Mouse (Mus musculus): ENCODE measurements around the gene 9230102O04Rik. TPM values are rescaled to one million over a fixed set of nuclear protein-coding genes. Genes with fewer than 3 reads are reported as not detected.

Gene 9230102O04Rik
- polyA plus RNA-seq, 1 experiment from 2014 or later = not detected

DNA sequence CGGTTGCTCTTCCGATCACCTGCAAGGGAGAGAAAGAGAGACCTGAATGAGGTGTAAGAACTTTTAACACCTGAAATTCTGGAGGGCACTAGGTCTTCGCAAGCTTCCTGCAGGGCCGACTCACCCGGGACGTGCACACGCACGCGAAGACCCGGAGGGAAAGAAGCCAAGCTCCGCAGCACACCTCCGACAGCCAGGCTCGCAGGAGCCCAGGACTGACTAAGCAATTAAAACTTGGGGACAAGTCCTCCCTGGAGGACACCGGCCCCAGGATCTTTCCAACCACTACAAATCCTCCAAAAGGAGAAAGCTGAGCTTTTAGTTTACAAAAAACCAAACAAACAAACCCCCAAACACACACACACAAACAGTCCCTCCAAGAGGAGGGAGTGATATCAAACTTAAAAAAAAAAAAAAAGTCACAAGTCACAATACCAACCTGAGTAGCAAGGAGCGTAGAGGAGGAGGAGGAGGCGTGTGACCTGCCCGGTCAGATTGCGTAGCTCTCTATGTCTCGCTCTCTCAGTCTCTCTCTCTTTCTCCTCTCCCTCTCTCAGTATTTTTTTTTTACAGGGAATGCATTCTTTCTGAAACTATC, 11.3 kb downstream of the 9230102O04Rik start:
- Histone ChIP-seq H3K27me3 (replicated peaks) (peaks cover 28% of the 10 kb centered on the region), H3K4me3 (peak overlapping the region; percentile 60), H3K4me2 (peak overlapping the region; percentile 95), H3K27ac (ENCODE audit: poor library complexity, severe bottlenecking) (peak overlapping the region; percentile 73), H3K9ac (peak overlapping the region; percentile 80), H3K9me3 (replicated peaks) (no peaks in the 10 kb centered on the region), H3K36me3 (no peaks in the 10 kb centered on the region), H3K4me1 (replicated peaks) (peaks cover 49% of the 10 kb centered on the region)
- under 1% methylated on average over 19 of the region's 19 CpGs for WGBS
- no peak for ATAC-seq (ENCODE audit: insufficient number of reproducible peaks, low FRiP score)

DNA sequence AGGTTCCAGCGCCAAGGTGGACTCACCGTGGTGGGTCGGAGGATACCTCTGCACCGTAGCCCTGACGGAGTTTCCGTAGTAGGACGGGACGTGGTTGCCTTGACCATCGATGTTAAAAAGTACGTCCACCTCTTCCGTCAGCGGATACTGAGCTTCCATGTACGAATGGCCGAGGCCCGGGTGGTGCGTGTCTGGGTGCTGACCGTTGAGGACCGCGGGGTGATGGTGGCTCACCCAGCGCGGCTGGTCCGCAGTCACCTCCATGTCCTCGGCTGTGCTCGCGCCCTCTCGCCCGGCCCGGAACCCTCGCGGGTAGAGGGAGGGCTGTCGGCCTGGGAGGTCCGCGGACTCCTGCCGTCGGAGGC, 12.0 kb downstream of the 9230102O04Rik start:
- under 1% methylated on average over 35 of the region's 35 CpGs for WGBS
- peak overlapping the region; percentile 73 for H3K27ac ChIP-seq (ENCODE audit: poor library complexity, severe bottlenecking)
- no peaks in the 10 kb centered on the region for H3K36me3 ChIP-seq
- peak overlapping the region; percentile 60 for H3K4me3 ChIP-seq
- peak overlapping the region; percentile 95 for H3K4me2 ChIP-seq
- H3K9me3 ChIP-seq (replicated peaks) = no peaks in the 10 kb centered on the region
- H3K9ac ChIP-seq = peak overlapping the region; percentile 80
- peaks cover 28% of the 10 kb centered on the region for H3K27me3 ChIP-seq (replicated peaks)
- peaks cover 52% of the 10 kb centered on the region for H3K4me1 ChIP-seq (replicated peaks)
- no peak for ATAC-seq (ENCODE audit: insufficient number of reproducible peaks, low FRiP score)

DNA sequence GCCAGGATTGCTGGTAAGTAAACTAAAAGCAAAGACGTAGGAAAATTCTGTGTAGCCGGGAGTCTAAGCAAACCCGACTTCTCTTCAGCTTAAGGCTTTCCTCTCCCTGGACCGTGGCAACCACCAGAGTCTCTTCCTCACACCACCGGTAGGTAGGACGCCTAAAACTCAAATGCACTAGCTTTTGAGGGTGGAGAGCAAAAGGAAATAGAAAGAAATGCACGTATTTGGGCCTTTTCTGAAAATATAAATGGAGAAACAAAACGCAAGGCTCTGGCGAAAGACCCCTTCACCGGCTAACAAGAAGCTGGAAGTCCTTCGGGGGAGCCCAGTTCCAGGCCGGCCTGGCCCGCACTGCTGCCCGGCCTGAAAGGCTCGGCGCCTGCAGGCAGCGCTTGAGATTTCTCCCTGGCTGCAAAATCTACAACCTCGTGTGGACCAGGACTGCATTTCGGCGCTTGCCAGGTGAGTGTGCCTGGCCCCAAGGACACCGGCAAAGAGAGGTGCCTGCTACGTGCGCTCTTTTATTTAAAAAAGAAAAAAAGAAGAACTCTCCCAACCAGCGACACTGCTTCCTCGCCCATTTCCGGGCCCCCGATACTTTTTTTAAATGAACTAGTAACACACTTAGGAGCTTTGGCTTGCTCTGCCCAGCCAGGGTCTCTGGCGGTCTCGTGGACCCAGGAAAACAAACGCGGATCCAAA, 12.6 kb downstream of the 9230102O04Rik start:
- Histone ChIP-seq H3K27ac (ENCODE audit: poor library complexity, severe bottlenecking) (peak overlapping the region; percentile 73), H3K9me3 (replicated peaks) (no peaks in the 10 kb centered on the region), H3K9ac (peak overlapping the region; percentile 80), H3K4me2 (peak overlapping the region; percentile 95), H3K27me3 (replicated peaks) (peaks cover 23% of the 10 kb centered on the region), H3K36me3 (no peaks in the 10 kb centered on the region), H3K4me3 (peak overlapping the region; percentile 60), H3K4me1 (replicated peaks) (peaks cover 51% of the 10 kb centered on the region)
- WGBS = 2% methylated on average over 31 of the region's 31 CpGs
- ATAC-seq (ENCODE audit: insufficient number of reproducible peaks, low FRiP score) = no peak

GRCm38 (mm10) chr2:9875676-9876357, 13.5 kb downstream of the 9230102O04Rik start:
- H3K9me3 ChIP-seq (replicated peaks) = no peaks in the 10 kb centered on the region
- H3K9ac ChIP-seq = 0 out of 2 replicates have a peak overlapping the region, but pooled peaks have one; percentile 41
- peak overlapping the region; percentile 60 for H3K4me3 ChIP-seq
- H3K4me1 ChIP-seq (replicated peaks) = peaks cover 52% of the 10 kb centered on the region
- peaks cover 27% of the 10 kb centered on the region for H3K27me3 ChIP-seq (replicated peaks)
- ATAC-seq (ENCODE audit: insufficient number of reproducible peaks, low FRiP score) = no peak
- WGBS = 27% methylated on average over 12 of the region's 12 CpGs
- peak overlapping the region; percentile 95 for H3K4me2 ChIP-seq
- no peak overlapping the region for H3K27ac ChIP-seq (ENCODE audit: poor library complexity, severe bottlenecking)
- H3K36me3 ChIP-seq = no peaks in the 10 kb centered on the region

DNA sequence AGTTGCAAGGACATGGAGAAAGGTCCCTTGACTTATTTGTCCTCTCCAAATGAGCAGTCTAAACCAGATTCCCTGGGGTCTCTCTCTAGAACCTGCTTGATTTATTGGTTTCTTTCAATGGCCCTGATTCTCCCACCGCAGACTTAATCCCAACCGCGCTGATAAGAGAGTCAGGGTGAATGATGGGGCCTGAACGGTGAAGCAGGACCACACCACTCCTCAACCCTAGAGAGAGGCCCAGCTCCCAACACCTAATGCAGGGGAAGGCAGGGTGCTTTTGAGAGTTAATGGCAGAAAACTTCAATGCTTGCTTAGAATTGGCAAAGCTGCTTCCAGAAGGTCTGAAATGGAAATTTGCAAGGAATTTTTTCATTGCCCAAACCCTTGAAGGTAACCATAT, 14.1 kb downstream of the 9230102O04Rik start:
- Histone ChIP-seq H3K4me2 (peak overlapping the region; percentile 95), H3K27me3 (replicated peaks) (peaks cover 26% of the 10 kb centered on the region), H3K4me1 (replicated peaks) (peaks cover 49% of the 10 kb centered on the region), H3K9ac (peak overlapping the region; percentile 41; the same call in 1 of the 2 replicates), H3K9me3 (replicated peaks) (no peaks in the 10 kb centered on the region), H3K36me3 (no peaks in the 10 kb centered on the region), H3K27ac (ENCODE audit: poor library complexity, severe bottlenecking) (no peak overlapping the region), H3K4me3 (peak overlapping the region; percentile 60)
- no peak for ATAC-seq (ENCODE audit: insufficient number of reproducible peaks, low FRiP score)
- 6% methylated on average over 4 of the region's 4 CpGs for WGBS

- Histone ChIP-seq H3K9me3 (replicated peaks) (no peaks in the 10 kb centered on the region), H3K36me3 (no peaks in the 10 kb centered on the region), H3K4me1 (replicated peaks) (peaks cover 46% of the 10 kb centered on the region), H3K4me3 (peak overlapping the region; percentile 60), H3K9ac (peak overlapping the region; percentile 41; the same call in 1 of the 2 replicates), H3K27me3 (replicated peaks) (peaks cover 29% of the 10 kb centered on the region), H3K4me2 (peak overlapping the region; percentile 95), H3K27ac (ENCODE audit: poor library complexity, severe bottlenecking) (no peak overlapping the region)
- ATAC-seq (ENCODE audit: insufficient number of reproducible peaks, low FRiP score) = no peak
- 10% methylated on average over 39 of the region's 39 CpGs for WGBS
These were observed 14.7 kb downstream of the 9230102O04Rik start for GRCm38 (mm10) chr2:9874467-9875219.

DNA sequence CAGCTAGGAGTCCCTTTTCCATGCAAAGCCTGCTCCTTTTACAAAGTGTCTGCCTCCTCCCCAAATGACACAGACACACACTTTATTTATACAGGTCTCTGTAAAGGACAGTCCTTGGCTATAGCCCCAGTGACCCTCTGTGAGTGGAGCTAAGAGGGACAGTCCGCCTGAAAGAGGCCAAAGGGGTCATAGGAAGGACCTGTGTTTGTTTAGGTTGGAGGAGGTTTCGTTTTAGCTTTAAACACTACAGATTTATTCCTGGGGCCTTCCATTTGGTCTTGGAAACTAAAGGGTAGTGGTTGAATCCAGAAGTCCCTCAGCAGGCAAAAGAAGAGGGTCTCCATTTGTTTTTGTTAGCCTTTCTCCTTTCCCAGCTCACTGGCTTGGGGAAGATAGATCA, 15.6 kb downstream of the 9230102O04Rik start:
- Histone ChIP-seq H3K9me3 (replicated peaks) (no peaks in the 10 kb centered on the region), H3K4me2 (peak overlapping the region; percentile 95), H3K4me3 (no peak overlapping the region), H3K27me3 (replicated peaks) (peaks cover 31% of the 10 kb centered on the region), H3K36me3 (no peaks in the 10 kb centered on the region), H3K4me1 (replicated peaks) (peaks cover 47% of the 10 kb centered on the region), H3K9ac (peak overlapping the region; percentile 59), H3K27ac (ENCODE audit: poor library complexity, severe bottlenecking) (no peak overlapping the region)
- WGBS = 40% methylated on average over 2 of the region's 2 CpGs
- ATAC-seq (ENCODE audit: insufficient number of reproducible peaks, low FRiP score) = no peak

- H3K9me3 ChIP-seq (replicated peaks) = no peaks in the 10 kb centered on the region
- 0 out of 2 replicates have a peak overlapping the region, but pooled peaks have one; percentile 9 for H3K27ac ChIP-seq (ENCODE audit: poor library complexity, severe bottlenecking)
- peaks cover 31% of the 10 kb centered on the region for H3K27me3 ChIP-seq (replicated peaks)
- H3K36me3 ChIP-seq = no peaks in the 10 kb centered on the region
- peaks cover 49% of the 10 kb centered on the region for H3K4me1 ChIP-seq (replicated peaks)
- H3K9ac ChIP-seq = peak overlapping the region; percentile 49; the same call in 1 of the 2 replicates
- peak overlapping the region; percentile 60 for H3K4me2 ChIP-seq
- no peak for ATAC-seq (ENCODE audit: insufficient number of reproducible peaks, low FRiP score)
- WGBS = 19% methylated on average over 12 of the region's 12 CpGs
- H3K4me3 ChIP-seq = peak overlapping the region; percentile 30
These were observed 16.7 kb downstream of the 9230102O04Rik start for GRCm38 (mm10) chr2:9872682-9873081.

DNA sequence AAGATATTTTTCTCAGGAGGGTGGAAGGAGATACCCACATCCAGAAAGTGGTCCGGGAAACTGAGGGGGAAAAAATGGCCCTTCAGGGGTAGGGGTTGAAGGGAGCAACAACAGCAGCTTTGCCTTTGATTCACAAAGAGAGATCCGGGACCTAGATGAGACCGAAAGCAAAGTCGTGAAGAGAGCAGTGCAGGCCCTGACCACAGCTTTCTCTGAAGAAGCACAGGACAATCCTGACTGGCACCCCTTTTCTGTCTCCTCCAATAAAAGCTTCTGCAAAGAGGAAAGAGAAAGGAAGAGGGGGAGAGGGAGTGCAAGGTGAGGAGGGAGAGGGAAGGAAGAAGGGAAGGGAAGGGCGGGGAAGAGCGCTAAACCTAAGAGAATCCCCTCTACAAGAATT, 17.5 kb downstream of the 9230102O04Rik start:
- ATAC-seq (ENCODE audit: insufficient number of reproducible peaks, low FRiP score) = no peak
- peak overlapping the region; percentile 60 for H3K4me2 ChIP-seq

GRCm38 (mm10) chr2:9871141-9871716, 18.1 kb downstream of the 9230102O04Rik start:
- Histone ChIP-seq H3K36me3 (0 out of 2 replicates have a peak, but pooled peaks cover under 1% of the 10 kb centered on the region), H3K27ac (ENCODE audit: poor library complexity, severe bottlenecking) (no peak overlapping the region), H3K4me3 (no peak overlapping the region), H3K4me2 (peak overlapping the region; percentile 60; the same call in 1 of the 2 replicates), H3K9ac (no peak overlapping the region), H3K9me3 (replicated peaks) (no peaks in the 10 kb centered on the region), H3K4me1 (replicated peaks) (peaks cover 47% of the 10 kb centered on the region), H3K27me3 (replicated peaks) (peaks cover 31% of the 10 kb centered on the region)
- ATAC-seq (ENCODE audit: insufficient number of reproducible peaks, low FRiP score) = no peak
- WGBS = 16% methylated on average over 4 of the region's 4 CpGs

More for the DNA sequence above, 17.5 kb downstream of the 9230102O04Rik start:
- H3K4me3 ChIP-seq = no peak overlapping the region
- no peak overlapping the region for H3K27ac ChIP-seq (ENCODE audit: poor library complexity, severe bottlenecking)
- WGBS = 30% methylated on average over 6 of the region's 6 CpGs
- H3K9me3 ChIP-seq (replicated peaks) = no peaks in the 10 kb centered on the region
- H3K4me1 ChIP-seq (replicated peaks) = peaks cover 47% of the 10 kb centered on the region
- H3K36me3 ChIP-seq = no peaks in the 10 kb centered on the region
- H3K27me3 ChIP-seq (replicated peaks) = peaks cover 31% of the 10 kb centered on the region
- H3K9ac ChIP-seq = 0 out of 2 replicates have a peak overlapping the region, but pooled peaks have one; percentile 31

Data from heart, embryonic 12.5 days (tissue).